Mouse (Mus musculus) embryo, embryonic 10 days (tissue): Measurements from ENCODE around the gene Trpm2.
"Not testable (repeated sequence)": the region's sequence is repeated elsewhere in the genome, so short reads cannot be mapped to it uniquely, and the experiment has no call there.

Source experiments
- DNase-seq: peaks from one replicate; pipeline ENCODE4 v3.0.0-alpha.2; 2015; ENCODE audit warnings: low spot score

Trpm2 gene

DNA sequence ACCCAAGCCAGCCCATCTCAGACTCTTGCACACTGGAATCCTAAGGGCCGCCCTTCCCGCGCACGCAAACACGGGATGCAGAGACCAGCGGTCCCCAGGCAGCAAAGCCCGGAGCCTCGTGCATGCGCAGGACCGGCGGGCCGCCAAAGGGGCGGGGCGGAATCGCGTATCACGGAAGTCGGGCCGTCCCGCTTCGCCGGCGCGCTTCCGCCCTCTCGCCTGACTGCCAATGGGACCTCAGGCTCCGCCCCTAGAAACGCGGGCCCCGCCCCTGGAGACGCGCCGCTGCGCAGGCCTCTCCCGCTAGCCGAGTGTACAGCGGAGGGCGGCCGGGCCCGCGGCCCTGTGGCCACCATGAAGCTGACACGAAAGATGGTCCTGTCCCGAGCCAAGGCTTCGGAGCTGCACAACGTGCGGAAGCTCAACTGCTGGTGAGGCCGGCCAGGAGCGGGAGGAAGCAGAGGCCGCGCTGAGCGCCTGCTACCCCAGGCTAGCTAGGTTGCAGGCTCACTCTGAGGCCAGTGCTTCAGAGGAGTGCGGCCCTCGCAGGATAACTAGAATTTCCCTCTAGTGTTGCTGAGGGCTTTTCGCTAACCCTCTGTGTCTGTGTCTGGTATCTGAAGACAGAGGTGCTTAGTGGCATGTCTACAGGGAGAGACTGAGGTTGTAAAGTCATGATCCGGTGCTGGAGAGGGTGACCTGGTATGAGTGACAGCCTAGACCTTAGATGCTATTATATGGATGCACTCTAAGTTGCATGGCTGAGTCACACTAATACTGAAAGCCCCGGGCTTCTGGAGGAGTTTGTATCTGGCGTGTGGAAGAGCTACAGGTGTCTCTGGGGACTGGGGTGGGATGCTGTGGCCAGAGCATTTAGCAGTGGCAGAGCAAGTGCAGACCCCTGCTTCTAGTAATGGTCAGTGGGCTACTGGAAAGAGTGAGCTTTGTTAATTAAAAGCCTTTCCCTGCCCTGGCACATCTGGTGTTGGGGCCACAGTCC lies 8.3 kb upstream of the Trpm2 start, which contains the start of gene 1810043G02Rik:
TSS of gene 1810043G02Rik (plus strand) at position 174 of the 1,000 bp plus-strand sequence.
- peak; percentile 99 for DNase-seq

GRCm38 (mm10) chr10:77976458-77977150 lies 6.2 kb upstream of the Trpm2 start:
- DNase-seq = no peak

- DNase-seq = no peak
Measured at GRCm38 (mm10) chr10:77975653-77976052, 5.3 kb upstream of the Trpm2 start.

DNA sequence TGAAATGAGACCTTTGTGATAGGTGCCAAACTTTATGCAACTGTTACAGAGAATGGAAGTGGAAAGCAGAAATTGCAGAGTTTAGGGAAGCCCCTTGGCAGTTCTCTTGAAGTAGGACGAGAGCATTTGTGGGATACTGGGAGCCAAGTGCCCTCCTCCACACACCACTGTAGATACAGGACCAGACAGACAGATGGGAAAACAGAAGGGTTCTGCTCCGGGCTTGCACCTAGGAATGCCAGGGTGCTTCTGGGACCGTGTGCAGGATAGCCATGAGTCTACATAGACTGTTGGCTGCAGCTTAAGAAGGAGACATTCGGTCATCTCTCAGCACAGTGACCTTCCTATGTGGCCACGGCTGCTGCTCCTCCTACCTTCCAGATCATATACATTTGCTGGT lies 4.4 kb upstream of the Trpm2 start:
- DNase-seq = no peak

- DNase-seq = no peak
Measured at GRCm38 (mm10) chr10:77974323-77974722, 4.0 kb upstream of the Trpm2 start.

GRCm38 (mm10) chr10:77971709-77972553 lies 1.6 kb upstream of the Trpm2 start:
- DNase-seq = peak; percentile 39

GRCm38 (mm10) chr10:77971191-77971590 lies 828 bp upstream of the Trpm2 start:
- no peak for DNase-seq

DNA sequence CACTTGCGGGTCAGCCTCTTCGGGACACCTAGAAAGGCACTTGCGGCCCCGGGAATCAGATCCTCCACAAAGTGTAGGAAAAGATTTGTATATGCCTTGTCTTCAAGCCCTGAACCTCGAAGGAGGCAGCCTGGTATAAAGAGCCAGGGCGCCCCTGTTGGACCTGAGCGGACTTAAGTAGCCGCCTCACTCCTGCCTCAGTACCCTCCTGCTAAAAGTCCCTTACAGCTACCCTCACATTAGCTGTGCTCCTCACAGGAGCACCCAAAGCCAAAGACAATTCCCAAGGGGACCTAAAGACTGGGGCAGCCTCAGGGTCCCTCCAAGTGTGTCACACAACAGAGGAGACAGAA lies 414 bp downstream of the Trpm2 start:
- no peak for DNase-seq

DNA sequence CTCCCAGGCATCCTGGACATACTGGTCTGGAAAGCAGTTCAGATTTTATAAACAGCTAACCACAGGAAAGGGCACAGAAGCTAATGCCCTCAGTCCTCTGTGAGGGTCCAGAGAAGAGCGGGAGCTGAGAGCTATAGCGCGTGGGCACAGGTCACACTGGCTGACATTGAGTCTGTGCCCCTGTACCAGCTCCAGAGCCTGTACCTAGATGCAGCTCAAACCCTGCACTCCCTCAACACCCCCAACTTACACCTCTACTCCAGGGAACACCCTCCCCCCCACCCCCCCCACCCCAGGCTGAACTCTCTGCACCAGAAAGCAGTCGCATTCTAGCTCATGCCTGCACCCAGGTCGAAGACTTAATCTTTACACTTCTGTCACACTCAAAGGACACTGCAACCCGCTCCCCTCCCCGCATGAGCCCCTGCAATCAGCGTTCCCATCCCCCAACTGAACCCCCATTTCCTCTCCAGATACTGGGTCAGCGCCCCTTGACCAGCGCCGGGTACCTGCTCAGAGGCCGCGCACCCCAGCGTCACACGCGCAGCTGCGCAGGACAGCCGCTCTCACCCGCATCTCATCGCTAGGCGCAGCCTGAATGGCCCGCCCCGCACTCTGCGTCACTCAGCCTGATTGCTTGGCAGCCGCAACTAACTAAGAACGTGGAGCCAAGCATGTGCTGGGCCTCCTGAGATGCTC lies 940 bp downstream of the Trpm2 start:
- DNase-seq = peak; percentile 78

DNA sequence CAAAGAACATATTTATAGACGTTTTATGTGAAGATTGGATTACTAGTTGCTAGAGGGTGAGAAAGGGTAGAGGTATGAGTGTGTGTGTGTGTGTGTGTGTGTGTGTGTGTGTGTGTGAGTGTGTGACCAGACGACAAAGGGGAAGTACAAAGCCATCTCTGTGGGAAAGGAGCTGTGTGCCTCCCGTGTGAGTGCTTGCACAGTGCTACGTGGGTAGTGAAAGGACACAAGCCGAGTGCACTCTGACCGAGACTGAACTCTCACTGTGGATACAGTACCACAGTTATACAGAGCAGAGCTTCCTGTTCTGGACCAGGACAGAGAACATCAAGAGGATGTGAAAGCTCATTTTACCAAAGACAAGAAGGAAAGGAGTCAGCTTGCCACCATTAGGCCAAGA lies 6.4 kb downstream of the Trpm2 start:
- no peak for DNase-seq

- no peak for DNase-seq
Measured at GRCm38 (mm10) chr10:77962725-77963124, 7.6 kb downstream of the Trpm2 start.

DNA sequence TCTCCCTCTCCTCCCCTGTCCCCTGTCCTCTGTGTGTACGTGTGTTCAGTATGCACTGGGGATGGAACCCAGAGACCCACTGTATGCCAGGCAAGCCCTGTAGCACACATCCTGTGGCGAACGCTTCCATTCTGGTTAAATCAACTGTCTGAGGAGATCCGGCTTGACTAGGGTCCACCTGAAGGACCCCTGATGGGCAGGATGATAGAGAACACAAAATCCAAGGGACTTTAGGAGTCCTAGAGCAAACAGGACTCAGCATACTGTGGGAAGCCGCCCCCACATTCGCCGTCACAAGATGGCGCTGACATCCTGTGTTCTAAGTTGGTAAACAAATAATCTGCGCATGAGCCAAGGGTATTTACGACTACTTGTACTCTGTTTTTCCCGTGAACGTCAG lies 19.9 kb downstream of the Trpm2 start:
- DNase-seq = not testable (repeated sequence)

DNA sequence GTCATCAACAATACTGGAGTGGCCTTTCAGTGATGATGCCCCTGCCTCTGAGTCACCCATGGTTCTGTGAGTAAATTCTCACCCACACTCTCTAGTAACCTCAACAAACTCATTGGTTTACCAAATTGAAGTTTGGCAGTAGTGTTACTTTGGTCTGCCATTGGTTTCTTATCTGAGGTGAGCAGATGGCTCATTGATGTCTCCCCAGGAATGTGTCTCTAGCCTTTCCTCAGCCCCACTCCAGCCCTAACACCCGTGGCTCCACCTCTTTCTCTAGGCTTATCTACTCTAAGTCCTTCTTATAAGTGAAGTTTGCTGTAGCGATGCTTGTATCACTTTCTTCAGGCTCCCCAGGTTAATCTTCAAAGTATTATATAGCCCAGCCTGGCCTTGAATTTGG lies 30.7 kb downstream of the Trpm2 start:
- no peak for DNase-seq

DNA sequence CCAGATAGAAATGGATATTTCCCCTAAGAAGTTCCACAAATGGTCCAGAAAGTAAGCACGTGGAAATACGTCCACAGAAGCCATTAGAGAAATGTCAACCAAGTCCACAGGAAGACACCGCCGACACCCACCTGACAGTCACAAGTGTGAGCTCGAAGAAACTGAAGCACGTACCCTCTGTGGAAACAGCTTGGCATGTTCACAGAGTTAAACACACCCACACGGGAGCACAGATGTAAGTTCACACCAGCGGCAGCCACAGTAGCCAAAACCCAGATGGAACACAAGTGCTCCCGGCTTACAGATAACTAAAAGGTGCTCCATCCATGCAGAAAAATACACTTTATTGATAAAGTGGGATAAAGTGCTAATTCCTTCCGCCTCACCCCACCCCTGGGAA lies 43.0 kb downstream of the Trpm2 start:
- no peak for DNase-seq

DNA sequence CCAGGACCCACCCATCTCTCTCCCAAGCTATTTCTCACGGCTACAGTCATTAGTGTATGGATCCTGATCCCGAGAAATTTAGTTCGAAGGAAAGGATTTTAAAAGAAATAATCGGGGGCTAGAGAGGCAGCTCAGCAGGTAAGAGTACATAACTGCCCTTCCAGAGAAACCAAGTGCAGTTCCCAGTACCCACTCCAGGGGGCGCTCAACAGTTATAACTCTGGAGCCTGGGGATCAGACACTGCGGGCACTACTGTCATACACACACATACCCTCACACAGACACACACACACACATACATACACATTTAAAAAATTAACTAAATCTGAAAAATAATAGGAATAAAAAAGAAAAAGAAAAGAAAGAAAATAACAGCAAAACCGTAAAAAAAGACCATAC lies 44.2 kb downstream of the Trpm2 start:
- peak; percentile 9 for DNase-seq

DNA sequence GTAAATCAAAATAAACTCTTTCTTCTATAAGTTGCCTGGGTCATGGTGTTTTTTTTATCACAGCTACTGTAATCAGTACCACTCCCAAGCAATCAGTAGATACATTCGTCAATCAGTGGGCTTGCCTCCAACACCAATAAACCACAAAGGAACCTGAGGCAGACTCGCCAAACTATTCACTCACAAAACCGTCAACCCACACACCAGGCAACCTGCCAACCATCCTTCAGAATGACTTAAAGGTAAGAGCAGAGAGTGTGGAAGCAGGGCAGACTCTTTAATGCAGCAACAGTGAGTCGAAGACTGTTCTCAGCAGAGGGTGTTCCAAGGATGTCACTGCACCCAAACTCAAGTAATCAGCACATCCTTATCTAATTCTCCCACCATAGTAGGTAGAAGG lies 47.7 kb downstream of the Trpm2 start:
- no peak for DNase-seq

- no peak for DNase-seq
Measured at GRCm38 (mm10) chr10:77921009-77921408, 49.4 kb downstream of the Trpm2 start.

DNA sequence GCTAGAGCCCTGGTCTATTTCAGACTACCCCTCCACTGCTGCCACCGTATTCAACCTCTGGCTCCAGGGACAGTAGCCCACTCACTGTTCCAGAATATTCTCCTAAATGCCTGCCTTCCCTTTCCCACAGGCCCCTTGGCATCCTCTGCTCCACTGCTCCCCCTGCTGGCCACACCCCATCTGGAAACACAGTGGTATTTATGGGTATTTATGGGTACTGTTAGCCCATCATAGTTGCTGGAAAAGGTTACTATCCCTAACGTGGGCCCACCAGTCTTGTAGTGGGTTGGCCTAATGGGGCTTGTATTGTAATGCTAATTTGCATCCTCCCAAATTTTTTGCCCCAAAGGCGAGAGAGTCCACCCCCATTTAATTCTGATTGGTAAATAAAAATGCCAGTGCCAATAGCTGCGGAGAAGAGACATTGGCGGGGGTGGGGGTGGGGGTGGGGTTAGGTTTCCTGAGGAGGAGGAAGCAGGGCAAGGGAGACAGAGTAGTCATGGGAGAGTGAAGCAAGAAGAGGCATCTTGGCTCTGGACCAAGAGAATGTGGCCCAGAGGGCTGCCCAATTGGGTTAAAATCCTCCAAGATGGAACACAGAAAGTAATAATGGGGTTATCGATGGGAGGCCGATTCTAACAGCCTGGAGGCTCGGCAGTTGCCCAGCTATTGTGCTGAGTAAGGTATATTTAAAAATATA lies 53.6 kb downstream of the Trpm2 start:
- peak; percentile 53 for DNase-seq

GRCm38 (mm10) chr10:77913292-77913691 lies 57.1 kb downstream of the Trpm2 start:
- DNase-seq = no peak

DNA sequence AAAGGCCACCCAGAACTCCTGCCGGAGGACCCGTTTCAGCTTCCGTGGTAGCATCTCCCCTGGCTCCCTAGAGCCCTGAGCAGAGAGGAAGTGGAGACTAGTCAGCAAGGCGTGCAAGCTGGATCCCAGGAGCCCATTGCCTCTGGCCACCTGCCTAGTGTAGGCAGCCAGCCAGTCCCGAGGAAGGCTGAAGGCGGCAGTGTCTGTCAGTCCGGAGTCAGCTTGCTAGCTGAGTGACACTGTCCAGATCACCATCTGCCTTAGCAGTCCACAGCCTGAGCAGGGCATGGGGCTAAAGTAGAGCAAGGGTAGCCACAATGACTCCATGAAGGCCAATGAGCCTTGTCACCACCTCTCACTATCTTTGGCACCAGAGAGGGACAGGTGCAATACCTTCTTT lies 57.8 kb downstream of the Trpm2 start:
- DNase-seq = no peak
